Mouse (Mus musculus): ENCODE data around the gene Zfp1. TPM values are rescaled to one million over a fixed set of nuclear protein-coding genes. Genes with fewer than 3 reads are reported as not detected.

The Zfp1 gene
- polyA plus RNA-seq, 1 experiment from 2014 or later: 32.3 TPM

DNA sequence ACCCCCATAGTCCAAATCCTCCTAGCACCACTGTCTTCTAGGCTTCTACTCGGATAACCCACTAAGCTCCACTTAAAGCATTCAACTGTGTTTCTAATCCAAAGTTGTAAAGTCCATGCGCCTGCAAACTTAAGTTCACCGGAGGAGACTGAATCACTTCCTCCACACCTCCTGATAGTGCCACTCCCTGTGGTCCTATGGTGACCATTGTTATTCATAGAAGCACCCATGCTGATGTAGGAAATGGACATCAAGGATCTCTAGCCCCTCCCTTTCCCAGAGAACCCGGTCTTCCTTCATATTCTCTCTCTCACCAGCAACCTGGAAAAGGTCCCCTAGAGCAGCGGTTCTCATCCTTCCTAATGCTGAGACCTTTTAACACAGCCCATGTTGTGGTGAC is 30.0 kb upstream of the Zfp1 start:
- no peaks in the 10 kb centered on the region for H3K27me3 ChIP-seq
- peaks cover 6% of the 10 kb centered on the region; the same call in 1 of the 2 replicates for H3K36me3 ChIP-seq
- H3K4me1 ChIP-seq: peaks cover 2% of the 10 kb centered on the region; the same call in 1 of the 2 replicates
- H3K9ac ChIP-seq (replicated peaks): no peak overlapping the region
- no peak overlapping the region for H3K4me2 ChIP-seq (replicated peaks)
- H3K27ac ChIP-seq (replicated peaks): no peak overlapping the region
- H3K9me3 ChIP-seq: no peaks in the 10 kb centered on the region
- no peak for ATAC-seq (replicated peaks)
- no peak overlapping the region for H3K4me3 ChIP-seq
- 87% methylated on average over 5 of the region's 5 CpGs for WGBS

DNA sequence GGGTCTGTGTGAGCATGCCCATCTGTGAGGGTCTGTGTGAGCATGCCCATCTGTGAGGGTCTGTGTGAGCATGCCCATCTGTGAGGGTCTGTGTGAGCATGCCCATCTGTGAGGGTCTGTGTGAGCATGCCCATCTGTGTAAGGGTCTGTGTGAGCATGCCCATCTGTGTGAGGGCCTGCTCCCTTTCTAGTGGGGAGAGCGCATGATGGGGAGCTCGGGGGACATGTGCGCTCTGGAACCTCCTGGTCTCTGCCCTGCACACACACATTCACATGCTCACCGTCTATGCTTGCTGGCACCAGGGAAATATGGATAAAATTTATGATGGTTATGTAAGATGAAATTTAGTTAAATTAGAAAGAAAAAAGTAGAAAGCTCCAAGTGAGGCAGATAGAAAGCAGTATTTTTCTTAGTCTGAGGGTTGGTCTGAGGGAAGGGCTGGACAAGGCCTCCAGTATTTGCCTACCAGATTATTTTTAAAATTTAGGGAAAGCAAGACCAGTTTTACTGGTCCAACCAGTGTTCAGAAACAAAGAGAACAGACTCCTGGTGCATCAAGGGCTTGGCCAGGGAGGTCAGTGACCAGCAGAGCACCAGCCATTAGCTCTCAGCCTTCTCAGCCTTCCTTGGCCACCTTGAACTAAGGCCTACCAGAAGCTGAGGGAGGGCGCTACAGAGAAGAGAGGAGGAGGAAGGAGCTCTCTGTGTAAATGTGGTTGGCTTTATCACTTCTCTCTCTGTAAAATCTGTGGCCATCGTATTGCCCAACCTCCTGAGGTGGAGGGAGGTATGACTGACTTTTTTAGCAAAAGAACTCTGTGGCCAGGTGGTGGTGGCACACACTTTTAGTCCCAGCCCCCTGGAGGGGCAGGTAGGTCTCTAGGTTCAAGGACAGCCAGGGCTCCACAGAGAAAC is 28.2 kb upstream of the Zfp1 start:
- 81% methylated on average over 6 of the region's 6 CpGs for WGBS
- Histone ChIP-seq H3K9me3 (no peaks in the 10 kb centered on the region), H3K27me3 (no peaks in the 10 kb centered on the region), H3K4me2 (replicated peaks) (no peak overlapping the region), H3K9ac (replicated peaks) (no peak overlapping the region), H3K4me1 (peaks cover 2% of the 10 kb centered on the region; the same call in 1 of the 2 replicates), H3K4me3 (no peak overlapping the region), H3K27ac (replicated peaks) (0 out of 2 replicates have a peak overlapping the region, but pooled peaks have one; percentile 1), H3K36me3 (peaks cover 8% of the 10 kb centered on the region; the same call in 1 of the 2 replicates)
- ATAC-seq (replicated peaks): no peak

DNA sequence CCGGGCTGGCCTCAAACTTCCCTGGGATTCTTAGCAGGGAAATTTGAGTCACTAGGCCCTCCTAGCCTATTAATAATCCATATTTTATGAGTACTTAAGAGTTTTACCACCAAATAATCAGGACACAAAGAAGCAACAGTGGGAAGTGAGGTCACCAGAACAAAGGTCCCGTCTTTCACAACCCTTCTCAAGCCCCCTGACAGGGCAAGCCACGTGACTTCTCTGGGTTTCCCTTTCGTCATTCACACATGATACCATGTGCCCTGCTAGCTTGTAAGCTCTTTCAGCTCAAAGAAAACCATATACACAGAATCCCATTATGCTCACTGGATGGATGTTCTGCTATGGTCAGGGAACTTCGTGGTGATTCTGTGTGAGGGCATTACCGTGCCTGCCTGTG is 25.4 kb upstream of the Zfp1 start:
- peaks cover 2% of the 10 kb centered on the region; the same call in 1 of the 2 replicates for H3K4me1 ChIP-seq
- WGBS: 69% methylated on average over 6 of the region's 6 CpGs
- H3K4me3 ChIP-seq: no peak overlapping the region
- H3K9ac ChIP-seq (replicated peaks): no peak overlapping the region
- no peaks in the 10 kb centered on the region for H3K9me3 ChIP-seq
- no peaks in the 10 kb centered on the region for H3K27me3 ChIP-seq
- ATAC-seq (replicated peaks): no peak
- H3K4me2 ChIP-seq (replicated peaks): no peak overlapping the region
- peaks cover 10% of the 10 kb centered on the region for H3K36me3 ChIP-seq
- H3K27ac ChIP-seq (replicated peaks): no peak overlapping the region

DNA sequence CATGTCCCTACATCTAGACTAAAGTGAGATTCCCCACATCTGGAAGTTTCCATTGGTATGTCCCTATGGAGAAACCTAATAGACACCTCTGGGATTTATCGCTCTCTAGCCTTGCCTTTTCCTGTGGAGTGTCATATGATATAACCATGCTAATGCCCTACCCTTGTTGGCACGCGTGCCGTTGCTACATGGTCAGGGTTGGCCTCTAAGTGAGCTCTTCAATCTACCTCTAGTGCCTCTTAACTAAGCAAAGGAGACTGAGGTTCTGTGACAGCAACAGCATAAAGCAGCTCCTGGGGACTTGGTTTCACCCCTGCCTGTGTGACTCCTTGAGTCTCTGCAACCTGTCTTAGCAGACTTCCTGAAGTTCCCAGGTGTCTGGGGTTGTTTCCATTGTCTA is 24.9 kb upstream of the Zfp1 start:
- Histone ChIP-seq H3K36me3 (peaks cover 15% of the 10 kb centered on the region), H3K4me1 (peaks cover 2% of the 10 kb centered on the region; the same call in 1 of the 2 replicates), H3K4me2 (replicated peaks) (no peak overlapping the region), H3K9ac (replicated peaks) (no peak overlapping the region), H3K27ac (replicated peaks) (no peak overlapping the region), H3K27me3 (no peaks in the 10 kb centered on the region), H3K4me3 (no peak overlapping the region), H3K9me3 (no peaks in the 10 kb centered on the region)
- no peak for ATAC-seq (replicated peaks)
- WGBS: 93% methylated on average over 4 of the region's 4 CpGs

DNA sequence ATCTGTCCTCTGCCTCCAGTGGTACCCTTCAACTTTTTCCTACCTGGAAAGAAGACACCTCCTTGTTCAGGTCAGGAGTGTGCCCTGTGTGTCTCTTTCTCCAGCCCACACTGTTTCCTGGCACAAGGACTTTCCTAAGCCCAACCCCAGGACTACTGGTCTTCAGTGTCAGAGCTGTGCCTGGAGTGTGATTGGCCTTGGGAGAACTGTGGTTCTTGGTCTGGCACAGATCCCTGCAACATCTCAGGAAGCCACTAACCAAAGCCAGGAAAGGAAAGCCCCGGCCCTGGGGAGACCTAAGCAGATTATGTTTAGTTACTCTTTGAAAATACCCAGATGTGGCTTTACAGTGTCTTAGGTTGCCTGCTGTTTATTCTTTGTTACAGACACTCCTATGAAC is 23.3 kb upstream of the Zfp1 start:
- WGBS: 76% methylated on average over 1 of the region's 1 CpGs
- ATAC-seq (replicated peaks): no peak
- Histone ChIP-seq H3K4me3 (no peak overlapping the region), H3K27me3 (no peaks in the 10 kb centered on the region), H3K27ac (replicated peaks) (no peak overlapping the region), H3K9me3 (no peaks in the 10 kb centered on the region), H3K9ac (replicated peaks) (no peak overlapping the region), H3K4me2 (replicated peaks) (no peak overlapping the region), H3K36me3 (peaks cover 16% of the 10 kb centered on the region), H3K4me1 (peaks cover 2% of the 10 kb centered on the region; the same call in 1 of the 2 replicates)

DNA sequence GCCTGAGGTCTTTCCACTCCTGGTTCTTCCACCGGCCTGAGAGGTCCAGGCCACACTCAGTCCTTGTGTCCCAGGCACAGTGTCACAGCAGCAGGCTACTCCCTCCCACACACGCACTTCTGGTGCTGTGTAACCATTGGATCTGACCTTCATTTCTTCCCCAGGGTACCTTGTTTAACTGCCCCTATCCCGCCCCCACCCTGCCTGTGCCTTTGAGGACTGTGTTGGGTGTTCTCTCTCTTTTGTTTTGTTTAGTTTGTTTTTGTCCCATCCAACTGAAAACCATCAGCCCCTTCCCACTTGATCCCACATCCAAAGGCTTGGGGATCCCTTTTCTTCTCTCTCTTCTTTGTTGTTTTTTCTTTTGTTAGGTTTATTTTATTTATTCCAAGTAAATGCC is 21.1 kb upstream of the Zfp1 start:
- Histone ChIP-seq H3K27ac (replicated peaks) (no peak overlapping the region), H3K4me2 (replicated peaks) (no peak overlapping the region), H3K9ac (replicated peaks) (no peak overlapping the region), H3K36me3 (peaks cover 16% of the 10 kb centered on the region), H3K9me3 (no peaks in the 10 kb centered on the region), H3K4me1 (no peaks in the 10 kb centered on the region), H3K4me3 (no peak overlapping the region), H3K27me3 (no peaks in the 10 kb centered on the region)
- ATAC-seq (replicated peaks): no peak
- WGBS: 66% methylated on average over 3 of the region's 3 CpGs

DNA sequence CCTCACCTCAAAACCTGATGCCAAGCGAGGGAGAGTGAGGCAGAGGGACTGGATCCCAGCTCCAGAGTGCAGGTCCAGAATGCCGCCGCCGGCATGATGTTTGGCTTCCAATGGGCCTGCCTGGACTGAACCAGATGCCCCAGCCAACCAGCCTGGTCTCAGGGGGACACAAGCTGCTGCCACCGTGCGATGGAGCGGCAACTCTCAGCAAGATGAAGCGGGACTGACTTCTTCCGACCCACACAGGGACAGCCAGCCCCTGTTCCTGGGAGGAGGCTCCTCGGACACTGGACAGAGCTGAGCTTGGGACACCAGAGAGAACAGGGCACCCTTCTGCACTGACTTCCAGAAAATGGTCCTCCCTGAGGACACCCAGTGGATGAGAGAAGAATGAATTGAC is 20.6 kb upstream of the Zfp1 start:
- 83% methylated on average over 10 of the region's 10 CpGs for WGBS
- H3K9me3 ChIP-seq: no peaks in the 10 kb centered on the region
- no peaks in the 10 kb centered on the region for H3K4me1 ChIP-seq
- no peak overlapping the region for H3K9ac ChIP-seq (replicated peaks)
- H3K4me2 ChIP-seq (replicated peaks): no peak overlapping the region
- peaks cover 16% of the 10 kb centered on the region for H3K36me3 ChIP-seq
- H3K27me3 ChIP-seq: no peaks in the 10 kb centered on the region
- no peak overlapping the region for H3K27ac ChIP-seq (replicated peaks)
- H3K4me3 ChIP-seq: no peak overlapping the region
- no peak for ATAC-seq (replicated peaks)

DNA sequence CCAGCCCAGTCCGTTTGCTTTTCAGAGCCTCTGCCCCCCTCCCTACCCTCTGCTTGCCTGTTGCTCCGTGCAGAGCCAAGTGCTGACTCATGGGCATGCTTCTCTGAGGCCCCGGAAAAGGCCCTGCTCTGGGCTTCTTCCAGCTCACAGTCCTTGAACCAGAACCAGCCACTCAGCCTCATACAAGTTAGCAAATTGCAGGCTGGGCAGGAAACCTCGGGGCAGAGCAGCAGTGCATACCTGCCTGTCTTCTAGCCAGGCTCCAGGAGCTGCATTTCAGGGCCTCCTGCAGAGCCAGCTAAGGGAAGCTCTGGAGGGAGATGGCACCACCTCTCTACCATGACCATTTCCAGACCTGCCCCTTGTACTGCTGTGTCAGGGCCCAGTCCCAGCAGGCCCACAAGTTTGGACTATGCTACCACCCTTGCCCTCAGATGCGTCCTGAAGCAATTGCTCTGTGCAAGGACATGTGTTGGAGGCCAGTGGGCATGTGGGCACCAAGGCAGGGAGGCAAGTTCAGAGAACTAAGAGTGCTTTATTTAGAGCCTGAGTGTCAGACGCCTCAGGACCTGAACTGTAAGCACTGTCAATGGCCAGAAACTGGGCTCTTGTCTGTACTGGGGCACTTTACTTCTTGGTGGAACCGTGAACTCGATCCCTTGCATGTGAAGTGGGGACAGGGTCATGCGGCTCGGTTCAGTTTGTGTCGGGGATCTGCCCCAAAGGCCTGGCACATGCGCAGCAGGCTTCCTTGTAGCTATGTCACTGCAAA is 18.9 kb upstream of the Zfp1 start:
- 77% methylated on average over 12 of the region's 12 CpGs for WGBS
- Histone ChIP-seq H3K4me2 (replicated peaks) (no peak overlapping the region), H3K27ac (replicated peaks) (no peak overlapping the region), H3K9ac (replicated peaks) (no peak overlapping the region), H3K9me3 (no peaks in the 10 kb centered on the region), H3K4me3 (no peak overlapping the region), H3K36me3 (peaks cover 21% of the 10 kb centered on the region), H3K27me3 (no peaks in the 10 kb centered on the region), H3K4me1 (no peaks in the 10 kb centered on the region)
- no peak for ATAC-seq (replicated peaks)

DNA sequence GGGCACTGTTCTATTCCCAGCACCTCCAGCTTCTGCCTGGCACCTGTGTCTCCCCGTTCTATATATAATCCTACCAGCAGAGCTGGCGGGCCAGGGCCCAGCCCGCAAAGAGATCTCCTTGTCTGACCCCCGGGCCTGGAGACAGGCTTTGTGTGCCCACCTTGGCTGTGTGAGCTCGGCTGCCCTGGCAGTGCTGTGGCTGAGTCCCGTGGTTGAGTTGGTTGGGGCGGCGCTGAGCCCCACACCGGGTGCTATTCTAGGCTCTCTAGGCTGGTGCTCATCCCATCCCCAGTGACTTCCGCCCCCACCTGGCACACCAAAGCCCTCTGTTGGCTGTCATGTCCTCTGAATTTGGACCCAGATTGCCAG is 18.4 kb upstream of the Zfp1 start:
- WGBS: 90% methylated on average over 10 of the region's 10 CpGs
- Histone ChIP-seq H3K4me3 (no peak overlapping the region), H3K9me3 (no peaks in the 10 kb centered on the region), H3K9ac (replicated peaks) (no peak overlapping the region), H3K27ac (replicated peaks) (no peak overlapping the region), H3K36me3 (peaks cover 21% of the 10 kb centered on the region), H3K4me1 (peaks cover under 1% of the 10 kb centered on the region; the same call in 1 of the 2 replicates), H3K27me3 (no peaks in the 10 kb centered on the region), H3K4me2 (replicated peaks) (no peak overlapping the region)
- no peak for ATAC-seq (replicated peaks)

DNA sequence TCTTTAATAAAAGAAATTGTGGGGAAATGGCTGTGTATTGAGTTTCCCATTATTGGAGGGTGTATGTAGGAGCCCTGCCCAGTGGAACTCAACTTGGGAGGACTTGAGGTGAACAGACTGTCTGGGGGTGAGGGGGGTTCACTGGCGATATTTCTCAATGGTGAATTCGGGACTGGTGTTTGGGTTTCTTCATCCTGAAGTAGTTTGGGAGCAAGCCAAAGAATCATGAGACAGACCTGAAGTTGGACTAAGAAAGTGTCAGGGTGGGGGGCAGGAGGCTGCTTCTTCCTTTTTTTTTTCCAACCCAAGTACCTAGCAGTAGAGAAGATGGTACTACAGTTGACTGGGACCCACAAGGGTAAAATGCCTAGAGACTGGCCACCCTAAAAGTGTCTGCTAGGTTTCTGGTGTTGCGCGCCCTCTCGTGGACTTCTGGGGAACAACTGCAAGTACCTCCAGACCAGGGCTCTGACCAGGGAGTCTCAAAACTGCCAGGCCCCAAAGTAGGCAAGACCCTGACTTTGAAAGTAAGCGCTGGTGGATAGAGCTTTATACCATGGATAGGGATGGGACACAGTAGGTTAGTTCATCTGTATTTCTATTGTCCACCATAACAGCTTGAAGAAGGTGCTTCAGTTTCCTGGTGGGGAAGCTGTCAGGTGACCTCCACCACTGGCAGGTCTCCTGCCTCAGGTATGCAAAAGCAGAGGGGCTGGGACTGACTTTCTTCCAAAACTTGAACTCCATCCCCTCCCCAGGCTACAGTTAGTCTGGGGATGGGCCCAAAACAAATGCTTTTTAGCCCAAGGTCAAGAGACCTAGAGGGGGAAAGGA is 17.3 kb upstream of the Zfp1 start:
- ATAC-seq (replicated peaks): no peak
- H3K4me1 ChIP-seq: peaks cover 3% of the 10 kb centered on the region; the same call in 1 of the 2 replicates

DNA sequence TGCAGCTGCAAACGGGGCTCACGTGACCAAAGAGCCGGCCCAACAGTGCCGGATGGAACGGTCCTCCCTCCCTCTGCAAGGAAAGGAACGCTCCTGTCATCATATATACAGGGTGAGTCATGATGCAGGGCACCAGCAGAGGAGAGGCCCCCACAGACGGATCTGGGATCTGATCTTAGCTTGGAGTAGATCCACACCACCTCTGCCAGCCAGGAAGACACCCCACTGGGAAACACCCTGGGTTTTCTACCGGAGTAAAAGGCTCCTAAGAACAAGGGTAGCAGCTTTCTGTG is 16.7 kb upstream of the Zfp1 start:
- Histone ChIP-seq H3K27ac (replicated peaks) (no peak overlapping the region), H3K4me1 (peaks cover 3% of the 10 kb centered on the region; the same call in 1 of the 2 replicates), H3K4me3 (no peak overlapping the region), H3K27me3 (no peaks in the 10 kb centered on the region), H3K36me3 (peaks cover 15% of the 10 kb centered on the region), H3K9me3 (no peaks in the 10 kb centered on the region), H3K9ac (replicated peaks) (no peak overlapping the region), H3K4me2 (replicated peaks) (no peak overlapping the region)
- 76% methylated on average over 8 of the region's 8 CpGs for WGBS
- no peak for ATAC-seq (replicated peaks)

More for the DNA sequence above, 17.3 kb upstream of the Zfp1 start:
- H3K36me3 ChIP-seq: peaks cover 15% of the 10 kb centered on the region
- H3K27ac ChIP-seq (replicated peaks): no peak overlapping the region
- no peaks in the 10 kb centered on the region for H3K9me3 ChIP-seq
- no peak overlapping the region for H3K4me3 ChIP-seq
- 30% methylated on average over 6 of the region's 6 CpGs for WGBS
- H3K27me3 ChIP-seq: no peaks in the 10 kb centered on the region
- H3K9ac ChIP-seq (replicated peaks): no peak overlapping the region
- no peak overlapping the region for H3K4me2 ChIP-seq (replicated peaks)

DNA sequence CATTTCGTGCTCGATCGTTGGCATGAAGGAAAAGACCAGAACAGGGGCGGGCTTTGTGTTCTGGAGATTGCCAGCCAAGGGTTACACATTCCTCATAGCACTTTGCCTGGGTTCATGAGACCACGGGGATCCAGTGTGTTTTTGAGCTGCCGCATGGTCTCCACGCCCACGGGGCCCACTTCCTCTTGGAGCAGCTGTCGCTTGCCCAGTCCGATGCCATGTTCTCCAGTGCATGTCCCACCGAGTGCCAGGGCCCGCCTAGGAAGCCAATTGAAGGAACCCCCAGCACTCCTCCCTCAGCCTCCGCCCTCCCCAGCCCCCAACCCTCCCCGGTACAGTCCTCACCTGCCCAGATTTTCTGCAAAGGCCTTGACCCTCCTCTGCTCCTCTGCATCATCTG is 16.3 kb upstream of the Zfp1 start:
- Histone ChIP-seq H3K27ac (replicated peaks) (no peak overlapping the region), H3K27me3 (no peaks in the 10 kb centered on the region), H3K4me1 (peaks cover 3% of the 10 kb centered on the region; the same call in 1 of the 2 replicates), H3K4me2 (replicated peaks) (no peak overlapping the region), H3K36me3 (peaks cover 15% of the 10 kb centered on the region), H3K4me3 (no peak overlapping the region), H3K9me3 (no peaks in the 10 kb centered on the region), H3K9ac (replicated peaks) (no peak overlapping the region)
- 90% methylated on average over 14 of the region's 14 CpGs for WGBS
- no peak for ATAC-seq (replicated peaks)

All from forebrain, embryonic 15.5 days (tissue).